Mouse (Mus musculus) intestine, embryonic 16.5 days (tissue): ENCODE measurements around the gene Amigo3. TPM values are rescaled to one million over a fixed set of nuclear protein-coding genes. Genes with fewer than 3 reads are reported as not detected.
A peak's percentile ranks its signal among the peaks of the same experiment; 100 is the strongest.

ENCODE experiments used
- ATAC-seq: fragments of 200-750 bp; cut with Nextera tagmentation; 2 replicates; pipeline ENCODE4 v1.8.0; 2017; ENCODE audit warnings: moderate TSS enrichment, moderate library complexity
- H3K27ac ChIP-seq: fragments of 300-500 bp; sonication (generic); 2 replicates; pipeline ENCODE4 v1.5.1; 2014; ENCODE audit warnings: mild to moderate bottlenecking, low read length
- H3K27me3 ChIP-seq: fragments of 300-500 bp; sonication (generic); replicated peaks from 2 replicates; pipeline ENCODE4 v1.6.1; 2014; ENCODE audit warnings: low read length, control low read depth, mixed read lengths; ENCODE audit not compliant: control insufficient read depth, insufficient read depth
- H3K36me3 ChIP-seq: fragments of 300-500 bp; sonication (generic); 2 replicates; pipeline ENCODE4 v1.6.1; 2014; ENCODE audit warnings: low read length, control low read depth; ENCODE audit not compliant: control insufficient read depth, insufficient read depth
- H3K4me1 ChIP-seq: fragments of 300-500 bp; sonication (generic); 2 replicates; pipeline ENCODE4 v1.6.1; 2014; ENCODE audit warnings: low read length, control low read depth, mixed read lengths; ENCODE audit not compliant: control insufficient read depth, insufficient read depth
- H3K4me2 ChIP-seq: fragments of 300-500 bp; sonication (generic); 2 replicates; pipeline ENCODE4 v1.6.1; 2014; ENCODE audit warnings: low read depth, low read length, control low read depth
- H3K4me3 ChIP-seq: fragments of 300-500 bp; sonication (generic); 2 replicates; pipeline ENCODE4 v1.5.1; 2014; ENCODE audit warnings: mild to moderate bottlenecking, low read length
- H3K9ac ChIP-seq: fragments of 300-500 bp; sonication (generic); 2 replicates; pipeline ENCODE4 v1.6.1; 2014; ENCODE audit warnings: low read depth, low read length
- H3K9me3 ChIP-seq: fragments of 300-500 bp; sonication (generic); 2 replicates; pipeline ENCODE4 v1.6.1; 2016; ENCODE audit warnings: low read length, control low read depth; ENCODE audit not compliant: control insufficient read depth
- WGBS: fragments of 180-500 bp; shearing (Covaris S2); extraction: QIAGEN DNeasy Blood & Tissue Kit; methylation state at CpG from one replicate; pipeline ENCODE4 v1.1.7; 2014; 5-methylcytosine and 5-hydroxymethylcytosine counted together
- microRNA-seq: library from miRNA; unstranded; fragments of <30 nt; microRNA quantifications from one replicate; pipeline ENCODE4, GENCODE M21; 2016
- polyA plus RNA-seq: library from polyadenylated mRNA; unstranded; fragments of >200 nt; fragmentation: Nextera tagmentation; extraction: Ambion mirVana; gene quantifications from 2 replicates; pipeline ENCODE4 v1.2.1, GENCODE M21; 2015

The Amigo3 gene
- polyA plus RNA-seq, 1 experiment from 2014 or later = 3.2 TPM

DNA sequence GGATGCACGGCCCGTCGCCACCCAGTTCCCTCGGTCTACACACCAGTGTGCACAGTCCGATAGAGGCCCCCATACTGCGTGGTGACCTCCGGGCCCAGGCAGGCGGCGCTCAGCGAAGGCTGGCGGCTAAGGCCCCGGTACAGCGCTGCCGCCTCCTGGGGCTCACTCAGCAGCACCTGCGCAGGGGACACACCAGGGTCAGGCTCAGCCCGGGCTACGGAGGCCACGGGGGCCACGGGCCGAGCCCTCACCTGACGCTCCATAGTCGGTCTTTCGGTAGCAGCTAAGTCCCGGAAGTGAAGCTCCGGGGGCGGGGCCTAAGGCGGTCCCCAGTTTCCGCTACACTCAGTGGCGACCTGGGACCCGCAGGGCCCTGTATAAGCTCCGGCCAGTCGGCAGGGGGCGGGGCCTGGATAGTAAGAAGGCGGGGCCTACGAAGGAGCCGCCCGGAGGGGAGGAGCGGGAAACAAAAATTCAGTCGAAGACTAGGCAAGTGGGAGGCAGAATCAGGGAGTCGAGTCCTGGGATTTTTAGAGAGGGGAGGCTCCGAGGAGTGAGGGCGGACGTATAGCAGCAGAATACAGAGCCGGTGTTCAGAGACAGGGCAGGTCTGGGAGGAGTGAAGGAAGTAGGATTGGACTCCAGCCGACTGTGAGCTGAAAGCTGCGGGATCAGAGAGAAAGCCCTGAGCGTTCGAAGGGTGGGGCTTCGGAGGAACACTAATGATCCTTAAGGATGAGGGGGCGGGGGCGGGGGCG, 41.4 kb downstream of the Amigo3 start, which contains the start of gene Apeh:
TSS of gene Apeh (minus strand) at position 423 of the 758 bp plus-strand sequence.
- H3K9me3 ChIP-seq = no peaks in the 10 kb centered on the region
- H3K27me3 ChIP-seq = no peaks in the 10 kb centered on the region
- H3K27ac ChIP-seq = peak within 1 kb of the TSS; percentile 87
- under 1% methylated on average over 52 of the region's 52 CpGs for WGBS
- H3K4me1 ChIP-seq = peaks cover 28% of the 10 kb centered on the region
- H3K4me3 ChIP-seq = peak within 1 kb of the TSS; percentile 80
- peaks cover 11% of the 10 kb centered on the region for H3K36me3 ChIP-seq
- peak within 1 kb of the TSS; percentile 96 for H3K4me2 ChIP-seq
- H3K9ac ChIP-seq = peak within 1 kb of the TSS; percentile 85
- ATAC-seq = peak; percentile 94

DNA sequence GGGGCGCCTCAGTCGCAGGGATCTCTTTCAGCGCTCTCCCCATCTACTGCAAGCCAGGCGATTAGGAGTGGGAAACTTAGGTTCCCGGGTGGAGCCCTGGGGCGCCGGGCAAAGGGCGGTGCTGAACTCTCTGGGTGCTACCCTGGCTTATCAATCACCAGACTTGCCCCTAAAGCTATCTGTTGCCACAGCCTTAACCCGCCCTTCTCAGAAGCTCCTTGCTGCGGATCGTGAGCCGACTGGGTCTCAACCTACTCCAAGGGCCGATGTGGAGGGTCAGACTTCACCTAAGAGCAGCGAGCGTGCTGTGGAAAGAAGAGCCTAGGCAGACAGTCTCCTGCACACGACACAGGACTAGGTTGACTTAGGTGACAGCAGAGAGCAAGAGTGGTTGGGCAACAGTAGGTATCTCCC, 42.0 kb downstream of the Amigo3 start:
- H3K9ac ChIP-seq = peak overlapping the region; percentile 85
- H3K4me2 ChIP-seq = peak overlapping the region; percentile 96
- WGBS = under 1% methylated on average over 16 of the region's 16 CpGs
- peaks cover 28% of the 10 kb centered on the region for H3K4me1 ChIP-seq
- H3K27me3 ChIP-seq = no peaks in the 10 kb centered on the region
- H3K4me3 ChIP-seq = peak overlapping the region; percentile 80
- H3K9me3 ChIP-seq = no peaks in the 10 kb centered on the region
- H3K36me3 ChIP-seq = peaks cover 8% of the 10 kb centered on the region; the same call in 1 of the 2 replicates
- peak overlapping the region; percentile 87 for H3K27ac ChIP-seq
- peak; percentile 73 for ATAC-seq

DNA sequence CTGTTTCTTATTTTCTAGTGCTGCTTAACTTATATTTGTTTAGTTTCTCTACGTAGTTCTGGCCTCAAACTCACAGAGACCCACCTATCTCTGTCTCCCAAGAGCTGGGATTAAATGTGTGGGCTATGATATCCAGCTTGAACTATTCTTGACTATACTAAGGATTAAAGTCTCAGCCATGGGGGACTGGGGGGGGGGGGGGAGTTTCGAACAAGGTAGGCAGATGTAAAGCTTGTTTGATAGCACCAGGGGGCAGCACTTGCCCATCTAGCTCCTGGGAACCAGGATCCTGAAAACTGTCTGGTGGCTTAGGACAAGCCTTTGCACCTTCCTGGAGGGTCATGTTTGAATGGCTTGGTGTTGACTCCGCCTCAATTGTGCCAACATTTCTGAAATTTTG, 42.6 kb downstream of the Amigo3 start:
- ATAC-seq = 0 out of 2 replicates have a peak, but pooled peaks have one; percentile 14
- peak overlapping the region; percentile 85; the same call in 1 of the 2 replicates for H3K9ac ChIP-seq

DNA sequence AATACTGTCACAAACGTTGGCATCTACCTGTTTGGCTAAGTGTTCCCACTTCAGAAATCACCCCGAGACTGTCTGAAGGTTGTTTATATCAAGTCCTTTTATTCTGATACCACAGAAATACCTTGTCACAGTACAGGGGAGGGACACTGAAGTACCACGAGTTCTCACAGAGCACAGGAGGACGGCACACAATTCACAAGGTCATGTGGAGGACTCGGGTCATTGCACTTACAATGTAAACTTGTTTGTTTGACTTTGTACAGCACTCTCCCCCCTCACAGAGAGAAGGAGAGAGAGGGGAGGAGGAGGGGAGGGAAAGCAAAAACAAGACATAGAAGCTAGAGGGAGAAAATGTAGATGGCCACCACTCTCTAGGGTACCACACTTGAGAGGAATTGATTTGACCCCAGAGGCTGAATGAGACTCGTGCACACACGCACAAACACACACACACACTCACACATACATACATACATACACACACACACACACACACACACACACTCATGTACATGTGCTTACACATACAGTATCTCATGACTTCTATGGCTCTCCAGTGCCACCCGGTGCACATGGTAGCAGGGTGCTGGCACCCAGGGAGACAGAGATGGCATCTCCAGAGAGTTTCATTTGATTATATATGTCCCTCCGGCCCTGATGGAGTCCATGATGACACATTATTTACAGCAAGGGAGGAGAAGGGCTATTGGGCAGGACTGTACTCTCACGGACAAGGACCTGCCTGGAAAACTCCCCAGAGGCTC, 43.2 kb downstream of the Amigo3 start:
- ATAC-seq = no peak
- Histone ChIP-seq H3K9me3 (no peaks in the 10 kb centered on the region), H3K27ac (peak overlapping the region; percentile 28; the same call in 1 of the 2 replicates), H3K4me3 (no peak overlapping the region), H3K4me2 (0 out of 2 replicates have a peak overlapping the region, but pooled peaks have one; percentile 96), H3K4me1 (peaks cover 28% of the 10 kb centered on the region), H3K27me3 (no peaks in the 10 kb centered on the region), H3K9ac (no peak overlapping the region), H3K36me3 (0 out of 2 replicates have a peak, but pooled peaks cover 2% of the 10 kb centered on the region)
- 53% methylated on average over 10 of the region's 10 CpGs for WGBS

More for the DNA sequence above, 42.6 kb downstream of the Amigo3 start:
- H3K36me3 ChIP-seq = peaks cover 5% of the 10 kb centered on the region; the same call in 1 of the 2 replicates
- peaks cover 28% of the 10 kb centered on the region for H3K4me1 ChIP-seq
- no peaks in the 10 kb centered on the region for H3K27me3 ChIP-seq
- H3K27ac ChIP-seq = peak overlapping the region; percentile 87
- peak overlapping the region; percentile 80 for H3K4me3 ChIP-seq
- WGBS = 6% methylated on average over 3 of the region's 3 CpGs
- H3K4me2 ChIP-seq = peak overlapping the region; percentile 96
- no peaks in the 10 kb centered on the region for H3K9me3 ChIP-seq

DNA sequence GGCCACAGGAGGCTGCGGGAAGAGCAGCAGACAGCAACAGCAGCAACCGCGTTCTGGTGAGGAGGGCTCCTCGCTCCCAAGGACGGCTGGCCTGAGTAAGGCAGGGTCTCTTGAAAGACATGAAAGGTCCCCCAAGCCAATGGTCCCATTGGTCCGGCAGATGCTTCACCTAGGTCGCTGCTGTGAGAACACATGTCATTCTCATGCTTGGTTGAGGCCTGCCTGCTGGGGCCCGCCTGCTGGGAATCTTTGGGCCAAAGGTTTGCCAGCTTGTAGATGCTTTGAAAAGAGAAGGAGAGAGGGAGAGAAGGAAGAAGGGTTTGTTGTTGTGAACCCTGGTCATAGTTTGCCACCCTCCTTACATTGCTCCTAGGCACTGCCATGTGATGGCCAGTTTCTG, 46.7 kb downstream of the Amigo3 start:
- no peaks in the 10 kb centered on the region for H3K27me3 ChIP-seq
- WGBS = 88% methylated on average over 8 of the region's 8 CpGs
- H3K27ac ChIP-seq = no peak overlapping the region
- no peak for ATAC-seq
- no peaks in the 10 kb centered on the region for H3K36me3 ChIP-seq
- H3K9me3 ChIP-seq = no peaks in the 10 kb centered on the region
- no peak overlapping the region for H3K9ac ChIP-seq
- H3K4me2 ChIP-seq = no peak overlapping the region
- no peak overlapping the region for H3K4me3 ChIP-seq
- H3K4me1 ChIP-seq = peaks cover 22% of the 10 kb centered on the region

DNA sequence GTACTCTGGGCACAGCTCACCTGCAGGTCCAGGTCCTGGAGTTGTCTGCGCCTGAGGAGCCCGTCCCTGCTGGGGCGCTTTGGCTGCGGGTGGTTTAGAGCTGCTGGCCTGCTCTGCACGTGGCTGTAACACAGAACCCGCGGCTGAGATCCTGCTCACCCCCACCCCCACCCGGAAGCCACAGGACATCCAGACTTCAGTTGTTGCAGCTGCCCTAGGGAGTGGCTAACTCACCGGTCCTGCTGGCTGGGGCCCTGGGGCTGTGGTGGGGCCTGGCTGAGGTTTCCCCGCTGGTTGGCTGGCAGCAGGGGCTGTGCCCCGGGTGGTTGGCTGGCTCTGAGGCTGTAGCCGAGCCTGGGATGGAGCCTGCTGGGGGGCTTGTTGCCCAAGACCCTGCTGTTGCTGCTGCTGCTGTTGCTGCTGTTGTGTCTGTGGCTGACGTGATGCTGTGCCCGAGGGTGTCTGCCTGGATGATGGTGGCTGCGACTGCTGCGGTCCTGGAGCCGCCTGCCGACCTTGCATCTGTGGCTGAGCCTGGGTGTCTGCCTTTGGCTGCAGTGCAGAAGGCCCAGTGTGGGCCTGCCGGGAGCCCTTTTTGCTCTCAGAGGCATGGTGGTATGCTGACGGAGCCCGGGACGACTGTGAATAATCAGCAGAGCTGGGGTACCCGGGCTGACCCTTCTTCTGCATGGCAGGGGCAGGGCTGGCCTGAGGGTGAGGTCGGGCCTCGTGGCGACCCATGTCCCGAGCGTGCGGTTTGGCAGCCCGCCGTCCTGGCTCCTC, 52.0 kb downstream of the Amigo3 start:
- Histone ChIP-seq H3K9ac (peak overlapping the region; percentile 71), H3K4me3 (peak overlapping the region; percentile 48), H3K4me2 (peak overlapping the region; percentile 54), H3K4me1 (peaks cover 21% of the 10 kb centered on the region), H3K36me3 (no peaks in the 10 kb centered on the region), H3K27me3 (no peaks in the 10 kb centered on the region), H3K9me3 (no peaks in the 10 kb centered on the region), H3K27ac (peak overlapping the region; percentile 77)
- peak; percentile 91 for ATAC-seq
- 39% methylated on average over 31 of the region's 31 CpGs for WGBS

Small RNAs within 50 kb of the gene (microRNA-seq; reads per million reads assigned to microRNA genes)
- not detected for gene Gm47303
- gene Mir7088 = not detected

Other genes with a start within 250 kb of the Amigo3 start
- 48.6 and 55.4 TPM in 2 replicates for gene Rbm6, start 179.9 kb upstream of the Amigo3 start, polyA plus RNA-seq
- 22.5 and 23.8 TPM in 2 replicates for gene Mon1a, start 165.0 kb upstream of the Amigo3 start, polyA plus RNA-seq
- gene Mst1r, start 146.3 kb upstream of the Amigo3 start, polyA plus RNA-seq = 13.3 and 16.9 TPM in 2 replicates
- gene Actl11, start 124.7 kb upstream of the Amigo3 start, polyA plus RNA-seq = not detected in 2 replicates
- 1.3 and 1.7 TPM in 2 replicates for gene Camkv, start 117.5 kb upstream of the Amigo3 start, polyA plus RNA-seq
- 12.4 and 17.0 TPM in 2 replicates for gene Traip, start 103.0 kb upstream of the Amigo3 start, polyA plus RNA-seq
- 32.8 and 35.5 TPM in 2 replicates for gene Uba7, start 77.7 kb upstream of the Amigo3 start, polyA plus RNA-seq
- 4.5 and 5.0 TPM in 2 replicates for gene Gm20661, start 70.1 kb upstream of the Amigo3 start, polyA plus RNA-seq
- gene Inka1, start 67.3 kb upstream of the Amigo3 start, polyA plus RNA-seq = 34.0 and 35.8 TPM in 2 replicates
- gene Cdhr4, start 60.7 kb upstream of the Amigo3 start, polyA plus RNA-seq = 9.0 and 9.6 TPM in 2 replicates
- 0.07 and 0.54 TPM in 2 replicates for gene Gm20662, start 56.8 kb upstream of the Amigo3 start, polyA plus RNA-seq
- gene Ip6k1, start 50.7 kb upstream of the Amigo3 start, polyA plus RNA-seq = 37.1 and 40.5 TPM in 2 replicates
- gene Gmppb, start 3.9 kb upstream of the Amigo3 start, polyA plus RNA-seq = 105 and 115 TPM in 2 replicates
- gene Mst1, start 27.3 kb downstream of the Amigo3 start, polyA plus RNA-seq = 1.8 and 2.0 TPM in 2 replicates
- 20.3 and 22.3 TPM in 2 replicates for gene Rnf123, start 30.2 kb downstream of the Amigo3 start, polyA plus RNA-seq
- 105 and 109 TPM in 2 replicates for gene Apeh, start 41.4 kb downstream of the Amigo3 start, polyA plus RNA-seq
- 5.4 TPM in 2 replicates for gene Bsn, start 137.2 kb downstream of the Amigo3 start, polyA plus RNA-seq
- 67.9 and 76.8 TPM in 2 replicates for gene Dag1, start 210.8 kb downstream of the Amigo3 start, polyA plus RNA-seq
- 24.6 and 29.1 TPM in 2 replicates for gene Nicn1, start 237.3 kb downstream of the Amigo3 start, polyA plus RNA-seq
- 15.5 TPM in 2 replicates for gene Amt, start 243.7 kb downstream of the Amigo3 start, polyA plus RNA-seq